Mouse (Mus musculus): Measurements from ENCODE around the gene BC034090. TPM values are rescaled to one million over a fixed set of nuclear protein-coding genes. Genes with fewer than 3 reads are reported as not detected.
"Not testable (repeated sequence)": the region's sequence is repeated elsewhere in the genome, so short reads cannot be mapped to it uniquely, and the experiment has no call there.

BC034090 gene
- total RNA-seq (2015) (0.07 TPM in 1 of 2 replicates, not detected in the other), total RNA-seq (2017) (0.20 TPM in 1 of 2 replicates, not detected in the other)

- ATAC-seq (replicated peaks; ENCODE audit: poor library complexity), result peak; percentile 49
Measured at GRCm38 (mm10) chr1:155243797-155244770, at the start of gene BC034090. TSS of gene BC034090 (minus strand) at chr1:155244444.

GRCm38 (mm10) chr1:155293446-155293845 is 49.2 kb upstream of the BC034090 start:
- ATAC-seq (replicated peaks; ENCODE audit: poor library complexity), result peak; percentile 99

DNA sequence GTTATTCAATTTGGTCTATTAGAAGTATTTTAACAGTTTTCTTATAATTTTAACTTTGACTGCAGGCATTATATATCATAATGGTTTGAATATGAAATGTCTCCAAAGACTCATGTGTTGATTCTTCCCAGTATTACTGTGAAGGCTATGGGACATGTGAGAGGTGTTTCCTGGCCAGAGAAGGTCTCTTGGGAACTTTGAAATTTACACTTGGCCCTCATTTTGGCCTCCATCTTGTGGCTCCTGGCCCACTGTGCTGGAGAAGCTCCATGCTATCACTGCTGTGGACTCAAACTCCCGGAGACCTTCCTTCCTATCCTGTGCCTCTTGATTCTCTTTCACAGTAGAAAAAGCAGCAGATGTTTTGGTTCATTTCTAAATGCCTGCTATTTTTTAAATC is 45.2 kb upstream of the BC034090 start:
- no peak for ATAC-seq (replicated peaks; ENCODE audit: poor library complexity)

- ATAC-seq (replicated peaks; ENCODE audit: poor library complexity), result no peak
Measured at GRCm38 (mm10) chr1:155288033-155288432, 43.8 kb upstream of the BC034090 start.

GRCm38 (mm10) chr1:155283808-155284207 is 39.6 kb upstream of the BC034090 start:
- peak; percentile 48 for ATAC-seq (replicated peaks; ENCODE audit: poor library complexity)

DNA sequence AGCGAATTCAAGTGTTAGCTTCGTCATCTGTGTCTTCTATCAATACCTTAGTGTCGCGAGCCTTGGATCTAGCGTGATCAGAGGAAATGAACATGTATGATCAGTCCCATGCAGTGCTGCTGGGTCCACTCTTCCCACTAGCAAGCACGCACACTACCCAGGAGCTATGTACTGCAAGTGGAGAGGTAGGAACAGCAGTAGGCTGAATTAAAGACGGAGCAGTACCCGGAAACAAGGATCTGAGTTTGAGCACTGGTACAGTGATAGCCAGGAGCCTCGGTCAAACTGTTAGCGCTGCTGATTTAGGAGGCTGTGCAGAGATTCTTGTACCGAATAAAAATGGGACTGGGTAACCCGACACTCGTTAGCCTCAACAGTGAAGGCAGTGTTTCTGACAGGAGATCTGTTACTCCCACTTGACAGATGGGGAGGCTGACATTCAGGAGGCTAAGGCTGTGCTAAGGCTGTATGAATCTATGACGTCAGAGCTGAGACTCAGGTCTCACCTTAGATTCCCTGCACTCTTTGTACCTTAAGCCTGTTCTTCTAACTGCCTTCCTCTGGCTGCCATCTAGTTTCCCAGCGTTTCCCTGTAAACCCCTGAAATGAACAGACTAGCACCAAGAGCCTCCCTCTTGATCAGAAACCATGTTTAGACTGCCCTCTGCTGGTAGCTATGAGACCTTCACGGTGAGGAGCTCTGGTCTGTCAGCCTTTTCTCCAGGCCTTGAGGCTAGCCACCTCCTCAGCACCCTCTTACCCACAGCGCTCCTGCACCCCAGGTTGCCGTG is 37.0 kb upstream of the BC034090 start:
- ATAC-seq (replicated peaks; ENCODE audit: poor library complexity), result peak; percentile 90

- ATAC-seq (replicated peaks; ENCODE audit: poor library complexity), result no peak
Measured at GRCm38 (mm10) chr1:155280306-155280705, 36.1 kb upstream of the BC034090 start.

DNA sequence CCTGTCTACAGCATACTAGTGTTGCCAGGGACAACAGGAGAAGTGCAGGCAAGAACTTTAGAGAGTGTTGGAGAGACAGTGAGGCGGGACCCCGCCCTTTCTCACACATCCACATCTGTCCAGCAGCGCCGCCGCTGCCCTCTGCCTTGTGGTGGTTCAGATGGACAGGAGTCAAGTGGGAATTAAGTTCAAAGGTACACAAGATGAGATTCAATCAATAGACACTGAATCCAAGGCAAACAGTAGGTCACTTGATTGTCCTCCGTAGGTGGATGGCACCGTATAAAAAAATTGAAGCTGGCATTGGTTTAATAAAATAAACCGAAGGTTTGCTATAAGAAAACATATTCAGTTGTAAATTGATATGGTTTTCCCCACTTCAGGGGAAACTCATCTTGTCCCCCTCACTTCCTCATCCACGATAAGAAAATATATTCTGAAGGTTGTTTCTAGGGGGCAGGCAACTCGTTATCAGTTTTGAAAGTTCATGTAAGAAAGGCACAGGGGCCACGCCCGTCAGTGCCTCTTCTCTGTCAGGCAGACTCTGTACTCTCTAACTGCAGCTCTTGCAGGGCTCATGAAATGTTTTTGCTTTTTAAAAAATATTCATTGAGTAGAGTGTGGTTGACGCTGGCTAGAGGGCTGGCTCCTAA is 32.3 kb upstream of the BC034090 start:
- ATAC-seq (replicated peaks; ENCODE audit: poor library complexity), result peak; percentile 49

GRCm38 (mm10) chr1:155275793-155276192 is 31.5 kb upstream of the BC034090 start:
- ATAC-seq (replicated peaks; ENCODE audit: poor library complexity), result no peak

- no peak for ATAC-seq (replicated peaks; ENCODE audit: poor library complexity)
Measured at GRCm38 (mm10) chr1:155274976-155275375, 30.7 kb upstream of the BC034090 start.

DNA sequence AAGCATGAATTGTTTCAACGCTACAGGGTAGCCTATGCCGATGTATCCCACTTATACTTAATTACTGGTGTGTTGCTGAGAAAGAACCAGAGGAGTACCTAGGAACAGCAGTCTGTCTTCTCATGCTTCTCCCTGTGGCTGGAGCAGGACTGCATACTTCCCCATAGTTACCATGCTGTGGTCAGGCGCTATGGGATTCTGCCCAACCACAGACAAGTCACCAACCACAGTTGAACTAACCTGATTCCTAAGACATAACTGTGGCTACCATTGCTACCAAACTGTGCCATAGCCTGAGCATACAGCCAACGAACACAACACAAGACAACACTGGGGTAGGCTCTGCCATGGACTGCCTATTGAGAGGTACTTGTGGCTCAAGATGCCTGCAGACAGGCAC is 28.7 kb upstream of the BC034090 start:
- ATAC-seq (replicated peaks; ENCODE audit: poor library complexity), result peak; percentile 86

- ATAC-seq (replicated peaks; ENCODE audit: poor library complexity), result not testable (repeated sequence)
Measured at GRCm38 (mm10) chr1:155262496-155262895, 18.3 kb upstream of the BC034090 start.

GRCm38 (mm10) chr1:155254309-155254708 is 10.1 kb upstream of the BC034090 start:
- no peak for ATAC-seq (replicated peaks; ENCODE audit: poor library complexity)

GRCm38 (mm10) chr1:155253126-155253525 is 8.9 kb upstream of the BC034090 start:
- ATAC-seq (replicated peaks; ENCODE audit: poor library complexity), result 0 out of 2 replicates have a peak, but pooled peaks have one; percentile 22

DNA sequence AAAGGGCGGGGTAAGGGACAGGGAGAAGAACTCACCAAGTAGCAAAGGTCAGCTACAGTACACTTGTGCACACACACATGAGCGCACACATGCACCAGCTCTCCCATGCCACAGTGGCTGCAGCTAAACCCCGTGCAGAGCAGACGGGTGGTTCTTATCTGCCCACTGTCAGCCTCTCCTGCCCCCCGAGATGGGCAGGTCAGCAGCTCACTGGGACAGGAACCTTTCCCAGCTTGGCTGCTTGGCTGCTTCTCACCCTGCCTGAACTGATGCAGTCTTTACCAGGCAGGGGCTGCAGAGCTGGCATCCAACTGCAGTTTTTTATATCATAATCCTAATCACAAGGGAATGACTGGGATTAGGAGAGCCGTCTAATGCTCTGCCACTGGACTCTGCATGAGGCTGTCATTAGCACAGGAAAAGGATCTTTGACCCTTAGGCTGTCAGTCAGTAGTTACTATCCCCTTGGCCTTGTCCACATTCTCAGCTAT is 8.4 kb upstream of the BC034090 start:
- ATAC-seq (replicated peaks; ENCODE audit: poor library complexity), result peak; percentile 86

- no peak for ATAC-seq (replicated peaks; ENCODE audit: poor library complexity)
Measured at GRCm38 (mm10) chr1:155251596-155251995, 7.4 kb upstream of the BC034090 start.

GRCm38 (mm10) chr1:155250531-155251135 is 6.4 kb upstream of the BC034090 start:
- ATAC-seq (replicated peaks; ENCODE audit: poor library complexity), result no peak

DNA sequence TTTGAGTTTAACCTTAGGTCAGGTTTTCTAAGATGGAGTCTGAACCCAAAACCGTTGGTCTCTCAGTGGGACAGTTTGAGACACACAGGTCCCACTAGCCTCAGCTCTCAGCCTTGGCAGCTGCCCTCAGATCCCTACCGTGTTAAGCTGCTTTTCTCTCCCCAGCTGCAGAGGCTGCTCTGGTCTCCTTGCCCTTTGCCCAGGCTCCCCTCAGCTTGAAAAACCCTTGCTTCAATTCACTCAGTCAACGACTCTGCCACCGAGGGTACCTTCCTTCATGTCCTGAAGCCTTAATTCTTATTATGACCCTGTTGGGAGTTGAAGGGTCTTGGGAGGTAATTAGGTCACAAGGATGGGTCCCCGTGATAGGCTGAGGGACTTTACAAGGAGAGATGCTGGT is 5.7 kb upstream of the BC034090 start:
- no peak for ATAC-seq (replicated peaks; ENCODE audit: poor library complexity)

DNA sequence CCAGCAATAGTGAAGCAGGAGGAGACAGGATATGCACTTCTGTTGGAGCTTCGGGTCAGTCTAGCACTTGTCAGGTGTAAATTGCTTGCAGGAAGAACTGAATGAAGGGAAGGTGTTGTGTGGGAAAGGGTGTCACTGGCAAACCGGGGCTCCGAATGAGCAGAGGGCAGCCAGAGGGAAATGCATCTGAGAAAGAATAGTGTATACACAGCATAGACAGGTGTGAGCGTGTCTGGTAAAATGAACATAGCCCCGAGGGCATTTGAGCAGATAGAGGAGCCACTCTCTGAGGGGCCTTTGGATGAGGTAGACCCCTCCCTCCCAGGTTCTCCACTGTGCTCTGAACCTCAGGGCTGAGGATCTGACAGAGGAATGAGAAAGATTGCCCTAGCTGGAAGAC is 3.8 kb upstream of the BC034090 start:
- no peak for ATAC-seq (replicated peaks; ENCODE audit: poor library complexity)

- ATAC-seq (replicated peaks; ENCODE audit: poor library complexity), result no peak
Measured at GRCm38 (mm10) chr1:155247441-155247840, 3.2 kb upstream of the BC034090 start.
